Mouse (Mus musculus) Patski (cell line): ENCODE measurements around the gene Zbed4. TPM values are rescaled to one million over a fixed set of nuclear protein-coding genes. Genes with fewer than 3 reads are reported as not detected.
"Not testable (repeated sequence)": the region's sequence is repeated elsewhere in the genome, so short reads cannot be mapped to it uniquely, and the experiment has no call there.

Experiments
- ATAC-seq: fragments of 100-300 bp; one replicate; pipeline ENCODE4 v1.8.0; 2021
- CTCF ChIA-PET: fragments of 350-600 bp; sonication (Branson Sonifier 250); formaldehyde crosslinking; loops from one replicate; lab custom pipeline; 2022; ENCODE audit warnings: inconsistent platforms; lab: Charles Lee
- POLR2A ChIA-PET: fragments of 350-600 bp; sonication (Branson Sonifier 250); formaldehyde crosslinking; loops from one replicate; lab custom pipeline; 2022; ENCODE audit warnings: antibody characterized with exemption, inconsistent platforms; lab: Charles Lee
- DNase-seq: peaks from one replicate; pipeline ENCODE4 v3.0.0-alpha.2; 2011; ENCODE audit warnings: low read depth, low spot score
- H3K27me3 ChIP-seq: fragments of 371-371 bp; one replicate; pipeline ENCODE4 v1.5.1; 2021
- CTCF ChIP-seq: fragments of 100-300 bp; IDR thresholded peaks from one replicate; pipeline ENCODE4 v1.5.1; 2021
- in situ Hi-C: fragments of 300-500 bp; cut with MboI; formaldehyde crosslinking; loops from 3 replicates; pipeline ENCODE4 v1.11.1; 2018; ENCODE audit warnings: low pct_unique_long_range_greater_than_20kb, mixed read lengths
- polyA plus RNA-seq: library from polyadenylated mRNA; unstranded; gene quantifications from one replicate; pipeline ENCODE4 v1.2.3, GENCODE M21; 2021

Gene Zbed4
- polyA plus RNA-seq, result 10.4 TPM

GRCm38 (mm10) chr15:88751564-88752402, at the start of gene Zbed4:
Gene Zbed4 (plus strand): TSS chr15:88751660.
- CTCF ChIA-PET, result no interaction called here

GRCm38 (mm10) chr15:88702501-88702900, 49.0 kb upstream of the Zbed4 start:
- no peaks in the 10 kb centered on the region for H3K27me3 ChIP-seq

More at GRCm38 (mm10) chr15:88751564-88752402, at the start of gene Zbed4:
- in situ Hi-C loops, result no loop called here
- ATAC-seq (peak; percentile 73), DNase-seq (no peak)
- POLR2A ChIA-PET, result no interaction called here
- TF ChIP-seq CTCF, result no peak
- H3K27me3 ChIP-seq, result peaks cover 6% of the 10 kb centered on the region

GRCm38 (mm10) chr15:88704284-88704683, 47.2 kb upstream of the Zbed4 start:
- DNase-seq (no peak), ATAC-seq (no peak)
- in situ Hi-C loops, result no loop called here
- H3K27me3 ChIP-seq, result no peaks in the 10 kb centered on the region
- TF ChIP-seq CTCF, result no peak
- ChIA-PET POLR2A (no interaction called here), CTCF (interaction anchor here (0.8 to 3.2 kb wide), 3 partner anchors 11 to 15 kb away, joined by 3 to 10 read pairs (median 4); no protein-coding TSS in a partner anchor)

More at GRCm38 (mm10) chr15:88702501-88702900, 49.0 kb upstream of the Zbed4 start:
- TF ChIP-seq CTCF, result no peak
- DNase-seq (no peak), ATAC-seq (no peak)
- in situ Hi-C loops, result no loop called here
- CTCF ChIA-PET, result interaction anchor here (3.2 kb wide), 1 partner anchor 13 kb away, joined by 10 read pairs; no protein-coding TSS in a partner anchor
- POLR2A ChIA-PET, result no interaction called here

GRCm38 (mm10) chr15:88706320-88706719, 45.1 kb upstream of the Zbed4 start:
- TF ChIP-seq CTCF, result no peak
- ChIA-PET CTCF (interaction anchor here (0.8 kb wide), 1 partner anchor 10 kb away, joined by 4 read pairs; no protein-coding TSS in a partner anchor), POLR2A (no interaction called here)
- H3K27me3 ChIP-seq, result no peaks in the 10 kb centered on the region
- DNase-seq (no peak), ATAC-seq (no peak)
- in situ Hi-C loops, result no loop called here

GRCm38 (mm10) chr15:88706987-88707386, 44.5 kb upstream of the Zbed4 start:
- in situ Hi-C loops, H3K27me3 ChIP-seq, ATAC-seq, POLR2A ChIA-PET, DNase-seq: not testable (repeated sequence)
- CTCF ChIA-PET, result interaction anchor here (0.8 kb wide), 1 partner anchor 9 kb away, joined by 4 read pairs; no protein-coding TSS in a partner anchor

GRCm38 (mm10) chr15:88708204-88708603, 43.3 kb upstream of the Zbed4 start:
- H3K27me3 ChIP-seq, result no peaks in the 10 kb centered on the region
- no peak for ATAC-seq
- ChIA-PET CTCF (no interaction called here), POLR2A (interaction anchor here (1.0 to 1.6 kb wide), 2 partner anchors 8 to 11 kb away, joined by 3 to 12 read pairs; no protein-coding TSS in a partner anchor)
- in situ Hi-C loops, result no loop called here
- no peak for TF ChIP-seq CTCF
- DNase-seq, result no peak

- in situ Hi-C loops, result no loop called here
- no peaks in the 10 kb centered on the region for H3K27me3 ChIP-seq
- CTCF ChIA-PET, result interaction anchor here (1.0 kb wide), 1 partner anchor 18 kb away, joined by 3 read pairs; no protein-coding TSS in a partner anchor
- TF ChIP-seq CTCF, result no peak
- POLR2A ChIA-PET, result interaction anchor here (0.6 to 1.6 kb wide), 3 partner anchors 9 to 1691 kb away, joined by 3 to 12 read pairs (median 3); no protein-coding TSS in a partner anchor
- ATAC-seq, result peak; percentile 52
- no peak for DNase-seq
These were observed 42.6 kb upstream of the Zbed4 start for GRCm38 (mm10) chr15:88708657-88709511.

- ATAC-seq (no peak), DNase-seq (no peak)
- ChIA-PET POLR2A (no interaction called here), CTCF (no interaction called here)
- in situ Hi-C loops, result no loop called here
- H3K27me3 ChIP-seq, result no peaks in the 10 kb centered on the region
- TF ChIP-seq CTCF, result no peak
These were observed 41.6 kb upstream of the Zbed4 start for GRCm38 (mm10) chr15:88709878-88710277.

GRCm38 (mm10) chr15:88712501-88712900, 39.0 kb upstream of the Zbed4 start:
- ATAC-seq, result no peak
- CTCF ChIA-PET, result no interaction called here
- POLR2A ChIA-PET, result interaction anchor here (1.0 kb wide), 1 partner anchor 26 kb away, joined by 3 read pairs; no protein-coding TSS in a partner anchor
- TF ChIP-seq CTCF, result no peak
- no peak for DNase-seq
- H3K27me3 ChIP-seq, result no peaks in the 10 kb centered on the region
- in situ Hi-C loops, result no loop called here

GRCm38 (mm10) chr15:88714021-88714589, 37.4 kb upstream of the Zbed4 start:
- DNase-seq, result no peak
- no peak for TF ChIP-seq CTCF
- H3K27me3 ChIP-seq, result no peaks in the 10 kb centered on the region
- in situ Hi-C loops, result no loop called here
- ChIA-PET POLR2A (interaction anchor here (0.5 to 0.6 kb wide), 2 partner anchors 54 to 81 kb away, joined by 3 to 5 read pairs; no protein-coding TSS in a partner anchor), CTCF (no interaction called here)
- no peak for ATAC-seq
